Mouse (Mus musculus) embryo, embryonic 9.5 days (tissue): Measurements from ENCODE around the gene Dab2ip.
A peak's percentile ranks its signal among the peaks of the same experiment; 100 is the strongest.

ENCODE experiments used
- DNase-seq: peaks from one replicate; pipeline ENCODE4 v3.0.0-alpha.2; 2017; ENCODE audit errors: extremely low spot score

The Dab2ip gene

GRCm38 (mm10) chr2:35654795-35655194 lies 96.7 kb downstream of the Dab2ip start:
- DNase-seq = no peak

- DNase-seq = no peak
These were observed 97.9 kb downstream of the Dab2ip start for GRCm38 (mm10) chr2:35655996-35656395.

- DNase-seq = no peak
These were observed 100.2 kb downstream of the Dab2ip start for GRCm38 (mm10) chr2:35658311-35658710.

GRCm38 (mm10) chr2:35659578-35660194 lies 101.6 kb downstream of the Dab2ip start:
- DNase-seq = no peak

GRCm38 (mm10) chr2:35660953-35661374 lies 102.9 kb downstream of the Dab2ip start:
- DNase-seq = peak; percentile 90

- DNase-seq = peak; percentile 68
These were observed 103.5 kb downstream of the Dab2ip start for GRCm38 (mm10) chr2:35661454-35662000.

- DNase-seq = no peak
These were observed 104.0 kb downstream of the Dab2ip start for GRCm38 (mm10) chr2:35662001-35662491.

- peak; percentile 35 for DNase-seq
These were observed 104.9 kb downstream of the Dab2ip start for GRCm38 (mm10) chr2:35662738-35663550.

GRCm38 (mm10) chr2:35667746-35668145 lies 109.7 kb downstream of the Dab2ip start:
- no peak for DNase-seq

GRCm38 (mm10) chr2:35669217-35669616 lies 111.2 kb downstream of the Dab2ip start:
- no peak for DNase-seq

- DNase-seq = no peak
These were observed 111.7 kb downstream of the Dab2ip start for GRCm38 (mm10) chr2:35669748-35670147.

GRCm38 (mm10) chr2:35670300-35670699 lies 112.2 kb downstream of the Dab2ip start:
- no peak for DNase-seq

GRCm38 (mm10) chr2:35671980-35672910 lies 114.2 kb downstream of the Dab2ip start:
- no peak for DNase-seq

GRCm38 (mm10) chr2:35673181-35673580 lies 115.1 kb downstream of the Dab2ip start:
- DNase-seq = no peak

GRCm38 (mm10) chr2:35673986-35674385 lies 115.9 kb downstream of the Dab2ip start:
- no peak for DNase-seq

GRCm38 (mm10) chr2:35674431-35674830 lies 116.4 kb downstream of the Dab2ip start:
- DNase-seq = no peak

- no peak for DNase-seq
These were observed 118.1 kb downstream of the Dab2ip start for GRCm38 (mm10) chr2:35676075-35676665.

GRCm38 (mm10) chr2:35677855-35678254 lies 119.8 kb downstream of the Dab2ip start:
- DNase-seq = peak; percentile 33

- no peak for DNase-seq
These were observed 120.4 kb downstream of the Dab2ip start for GRCm38 (mm10) chr2:35678440-35678839.

GRCm38 (mm10) chr2:35679812-35680672 lies 122.0 kb downstream of the Dab2ip start:
- DNase-seq = peak; percentile 19
